Mouse (Mus musculus): ENCODE measurements around the gene Gm10720. TPM values are rescaled to one million over a fixed set of nuclear protein-coding genes. Genes with fewer than 3 reads are reported as not detected.
"Not testable (repeated sequence)": the region's sequence is repeated elsewhere in the genome, so short reads cannot be mapped to it uniquely, and the experiment has no call there.

The Gm10720 gene
- polyA plus RNA-seq, 1 experiment from 2014 or later, result not detected

DNA sequence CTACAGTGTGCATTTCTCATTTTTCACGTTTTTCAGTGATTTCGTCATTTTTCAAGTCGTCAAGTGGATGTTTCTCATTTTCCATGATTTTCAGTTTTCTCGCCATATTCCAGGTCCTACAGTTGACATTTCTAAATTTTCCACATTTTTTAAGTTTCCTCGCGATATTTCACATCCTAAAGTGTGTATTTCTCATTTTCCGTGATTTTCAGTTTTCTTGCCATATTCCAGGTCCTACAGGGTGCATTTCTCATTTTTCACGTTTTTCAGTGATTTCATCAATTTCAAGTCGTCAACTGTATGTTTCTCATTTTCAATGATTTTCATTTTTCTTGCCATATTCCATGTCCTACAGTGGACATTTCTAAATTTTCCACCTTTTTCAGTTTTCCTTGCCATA is 1.7 kb downstream of the Gm10720 start, which contains the start of gene Gm10719:
Gene Gm10719 (plus strand): TSS at position 301 of the 400 bp plus-strand sequence.
- not testable (repeated sequence) for H3K4me3 ChIP-seq; ATAC-seq (ENCODE audit: low FRiP score, low read depth); H3K27me3 ChIP-seq; H3K4me2 ChIP-seq (replicated peaks); H3K4me1 ChIP-seq; H3K36me3 ChIP-seq; H3K9ac ChIP-seq (replicated peaks); H3K9me3 ChIP-seq; H3K27ac ChIP-seq (replicated peaks)
- WGBS, result 81% methylated on average over 1 of the region's 9 CpGs

DNA sequence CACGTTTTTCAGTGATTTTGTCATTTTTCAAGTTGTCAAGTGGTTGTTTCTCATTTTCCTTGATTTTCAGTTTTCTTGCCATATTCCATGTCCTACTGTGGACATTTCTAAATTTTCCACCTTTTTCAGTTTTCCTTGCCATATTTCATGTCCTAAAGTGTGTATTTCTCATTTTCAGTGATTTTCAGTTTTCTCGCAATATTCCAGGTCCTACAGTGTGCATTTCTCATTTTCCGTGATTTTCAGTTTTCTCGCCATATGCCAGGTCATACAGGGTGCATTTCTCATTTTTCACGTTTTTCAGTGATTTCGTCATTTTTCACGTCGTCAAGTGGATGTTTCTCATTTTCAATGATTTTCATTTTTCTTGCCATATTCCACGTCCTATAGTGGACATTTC is 3.5 kb downstream of the Gm10720 start:
- 59% methylated on average over 9 of the region's 9 CpGs for WGBS
- not testable (repeated sequence) for ATAC-seq (ENCODE audit: low FRiP score, low read depth); H3K9ac ChIP-seq (replicated peaks); H3K4me3 ChIP-seq; H3K27me3 ChIP-seq; H3K27ac ChIP-seq (replicated peaks); H3K4me1 ChIP-seq; H3K9me3 ChIP-seq; H3K4me2 ChIP-seq (replicated peaks); H3K36me3 ChIP-seq

- H3K9me3 ChIP-seq; H3K4me1 ChIP-seq; H3K27me3 ChIP-seq; H3K4me2 ChIP-seq (replicated peaks); H3K27ac ChIP-seq (replicated peaks); H3K4me3 ChIP-seq; H3K36me3 ChIP-seq; H3K9ac ChIP-seq (replicated peaks): not testable (repeated sequence)
- ATAC-seq (ENCODE audit: low FRiP score, low read depth), result peak; percentile 60
- 75% methylated on average over 17 of the region's 19 CpGs for WGBS
These were observed 4.6 kb downstream of the Gm10720 start for GRCm38 (mm10) chr9:3019835-3020727.

GRCm38 (mm10) chr9:3022316-3023008 is 7.0 kb downstream of the Gm10720 start:
- 77% methylated on average over 11 of the region's 13 CpGs for WGBS
- H3K9ac ChIP-seq (replicated peaks); H3K9me3 ChIP-seq; H3K27ac ChIP-seq (replicated peaks); H3K4me2 ChIP-seq (replicated peaks); ATAC-seq (ENCODE audit: low FRiP score, low read depth); H3K36me3 ChIP-seq; H3K27me3 ChIP-seq; H3K4me1 ChIP-seq; H3K4me3 ChIP-seq: not testable (repeated sequence)

DNA sequence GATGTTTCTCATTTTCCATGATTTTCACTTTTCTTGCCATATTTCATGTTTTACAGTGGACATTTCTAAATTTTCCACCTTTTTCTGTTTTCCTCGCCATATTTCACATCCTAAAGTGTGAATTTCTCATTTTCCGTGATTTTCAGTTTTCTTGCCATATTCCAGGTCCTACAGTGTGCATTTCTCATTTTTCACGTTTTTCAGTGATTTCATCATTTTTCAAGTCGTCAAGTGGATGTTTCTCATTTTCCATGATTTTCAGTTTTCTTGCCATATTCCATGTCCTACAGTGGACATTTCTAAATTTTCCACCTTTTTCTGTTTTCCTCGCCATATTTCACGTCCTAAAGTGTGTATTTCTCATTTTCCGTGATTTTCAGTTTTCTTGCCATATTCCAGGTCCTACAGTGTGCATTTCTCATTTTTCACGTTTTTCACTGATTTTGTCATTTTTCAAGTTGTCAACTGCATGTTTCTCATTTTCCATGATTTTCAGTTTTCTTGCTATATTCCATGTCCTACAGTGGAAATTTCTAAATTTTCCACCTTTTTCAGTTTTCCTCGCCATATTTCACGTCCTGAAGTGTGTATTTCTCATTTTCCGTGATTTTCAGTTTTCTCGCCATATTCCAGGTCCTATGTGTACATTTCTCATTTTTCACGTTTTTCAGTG is 8.0 kb downstream of the Gm10720 start, which contains the start of gene Gm10718:
Gene Gm10718 (plus strand): TSS at position 236 of the 673 bp plus-strand sequence.
- not testable (repeated sequence) for H3K27ac ChIP-seq (replicated peaks); H3K9me3 ChIP-seq; H3K4me1 ChIP-seq; H3K9ac ChIP-seq (replicated peaks); H3K27me3 ChIP-seq; ATAC-seq (ENCODE audit: low FRiP score, low read depth); H3K4me2 ChIP-seq (replicated peaks); H3K4me3 ChIP-seq; H3K36me3 ChIP-seq
- WGBS, result 74% methylated on average over 12 of the region's 13 CpGs

DNA sequence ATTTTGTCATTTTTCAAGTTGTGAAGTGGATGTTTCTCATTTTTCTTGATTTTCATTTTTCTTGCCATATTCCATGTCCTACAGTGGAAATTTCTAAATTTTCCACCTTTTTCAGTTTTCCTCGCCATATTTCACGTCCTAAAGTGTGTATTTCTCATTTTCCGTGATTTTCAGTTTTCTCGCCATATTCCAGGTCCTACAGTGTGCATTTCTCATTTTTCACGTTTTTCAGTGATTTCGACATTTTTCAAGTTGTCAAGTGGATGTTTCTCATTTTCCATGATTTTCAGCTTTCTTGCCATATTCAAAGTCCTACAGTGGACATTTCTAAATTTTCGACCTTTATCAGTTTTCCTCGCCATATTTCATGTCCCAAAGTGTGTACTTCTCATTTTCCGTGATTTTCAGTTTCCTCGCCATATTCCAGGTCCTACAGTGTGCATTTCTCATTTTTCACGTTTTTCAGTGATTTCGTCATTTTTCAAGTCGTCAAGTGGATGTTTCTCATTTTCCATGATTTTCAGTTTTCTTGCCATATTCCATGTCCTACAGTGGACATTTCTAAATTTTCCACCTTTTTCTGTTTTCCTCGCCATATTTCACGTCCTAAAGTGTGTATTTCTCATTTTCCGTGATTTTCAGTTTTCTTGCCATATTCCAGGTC is 8.7 kb downstream of the Gm10720 start:
- ATAC-seq (ENCODE audit: low FRiP score, low read depth); H3K9me3 ChIP-seq; H3K9ac ChIP-seq (replicated peaks); H3K27me3 ChIP-seq; H3K4me3 ChIP-seq; H3K4me1 ChIP-seq; H3K4me2 ChIP-seq (replicated peaks); H3K27ac ChIP-seq (replicated peaks); H3K36me3 ChIP-seq: not testable (repeated sequence)
- whole genome bisulfite sequencing, result 79% methylated on average over 16 of the region's 16 CpGs

DNA sequence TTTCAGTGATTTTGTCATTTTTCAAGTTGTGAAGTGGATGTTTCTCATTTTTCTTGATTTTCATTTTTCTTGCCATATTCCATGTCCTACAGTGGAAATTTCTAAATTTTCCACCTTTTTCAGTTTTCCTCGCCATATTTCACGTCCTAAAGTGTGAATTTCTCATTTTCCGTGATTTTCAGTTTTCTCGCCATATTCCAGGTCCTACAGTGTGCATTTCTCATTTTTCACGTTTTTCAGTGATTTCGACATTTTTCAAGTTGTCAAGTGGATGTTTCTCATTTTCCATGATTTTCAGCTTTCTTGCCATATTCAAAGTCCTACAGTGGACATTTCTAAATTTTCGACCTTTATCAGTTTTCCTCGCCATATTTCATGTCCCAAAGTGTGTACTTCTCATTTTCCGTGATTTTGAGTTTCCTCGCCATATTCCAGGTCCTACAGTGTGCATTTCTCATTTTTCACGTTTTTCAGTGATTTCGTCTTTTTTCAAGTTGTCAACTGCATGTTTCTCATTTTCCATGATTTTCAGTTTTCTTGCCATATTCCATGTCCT is 9.5 kb downstream of the Gm10720 start, which contains the start of gene Gm10717:
Gene Gm10717 (plus strand): TSS at position 506 of the 556 bp plus-strand sequence.
- not testable (repeated sequence) for H3K27me3 ChIP-seq; H3K9me3 ChIP-seq; H3K9ac ChIP-seq (replicated peaks); H3K36me3 ChIP-seq; H3K4me3 ChIP-seq; H3K4me2 ChIP-seq (replicated peaks); ATAC-seq (ENCODE audit: low FRiP score, low read depth); H3K4me1 ChIP-seq; H3K27ac ChIP-seq (replicated peaks)
- WGBS, result 69% methylated on average over 12 of the region's 12 CpGs

DNA sequence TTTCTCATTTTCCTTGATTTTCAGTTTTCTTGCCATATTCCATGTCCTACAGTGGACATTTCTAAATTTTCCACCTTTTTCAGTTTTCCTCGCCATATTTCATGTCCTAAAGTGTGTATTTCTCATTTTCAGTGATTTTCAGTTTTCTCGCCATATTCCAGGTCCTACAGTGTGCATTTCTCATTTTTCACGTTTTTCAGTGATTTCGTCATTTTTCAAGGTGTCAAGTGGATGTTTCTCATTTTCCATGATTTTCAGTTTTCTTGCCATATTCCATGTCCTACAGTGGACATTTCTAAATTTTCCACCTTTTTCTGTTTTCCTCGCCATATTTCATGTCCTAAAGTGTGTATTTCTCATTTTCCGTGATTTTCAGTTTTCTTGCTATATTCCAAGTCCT is 10.2 kb downstream of the Gm10720 start:
- not testable (repeated sequence) for H3K9ac ChIP-seq (replicated peaks); H3K4me1 ChIP-seq; ATAC-seq (ENCODE audit: low FRiP score, low read depth); H3K4me2 ChIP-seq (replicated peaks); H3K4me3 ChIP-seq; H3K9me3 ChIP-seq; H3K27me3 ChIP-seq; H3K36me3 ChIP-seq; H3K27ac ChIP-seq (replicated peaks)
- 73% methylated on average over 5 of the region's 6 CpGs for WGBS

DNA sequence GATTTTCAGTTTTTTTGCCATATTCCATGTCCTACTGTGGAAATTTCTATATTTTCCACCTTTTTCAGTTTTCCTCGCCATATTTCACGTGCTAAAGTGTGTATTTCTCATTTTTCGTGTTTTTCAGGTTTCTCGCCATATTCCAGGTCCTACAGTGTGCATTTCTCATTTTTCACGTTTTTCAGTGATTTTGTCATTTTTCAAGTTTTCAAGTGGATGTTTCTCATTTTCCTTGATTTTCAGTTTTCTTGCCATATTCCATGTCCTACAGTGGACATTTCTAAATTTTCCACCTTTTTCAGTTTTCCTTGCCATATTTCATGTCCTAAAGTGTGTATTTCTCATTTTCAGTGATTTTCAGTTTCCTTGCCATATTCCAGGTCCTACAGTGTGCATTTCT is 10.7 kb downstream of the Gm10720 start:
- ATAC-seq (ENCODE audit: low FRiP score, low read depth); H3K27me3 ChIP-seq; H3K27ac ChIP-seq (replicated peaks); H3K9ac ChIP-seq (replicated peaks); H3K4me1 ChIP-seq; H3K36me3 ChIP-seq; H3K9me3 ChIP-seq; H3K4me3 ChIP-seq; H3K4me2 ChIP-seq (replicated peaks): not testable (repeated sequence)
- WGBS, result 70% methylated on average over 5 of the region's 5 CpGs

- H3K4me3 ChIP-seq; H3K27ac ChIP-seq (replicated peaks); ATAC-seq (ENCODE audit: low FRiP score, low read depth); H3K27me3 ChIP-seq; H3K9ac ChIP-seq (replicated peaks); H3K4me1 ChIP-seq; H3K9me3 ChIP-seq; H3K4me2 ChIP-seq (replicated peaks); H3K36me3 ChIP-seq: not testable (repeated sequence)
- WGBS, result 68% methylated on average over 9 of the region's 9 CpGs
These were observed 11.3 kb downstream of the Gm10720 start for GRCm38 (mm10) chr9:3026741-3027140.

GRCm38 (mm10) chr9:3027200-3027599 is 11.7 kb downstream of the Gm10720 start:
- not testable (repeated sequence) for H3K36me3 ChIP-seq; H3K4me3 ChIP-seq; H3K4me1 ChIP-seq; H3K4me2 ChIP-seq (replicated peaks); ATAC-seq (ENCODE audit: low FRiP score, low read depth); H3K9ac ChIP-seq (replicated peaks); H3K27me3 ChIP-seq; H3K27ac ChIP-seq (replicated peaks); H3K9me3 ChIP-seq
- 70% methylated on average over 9 of the region's 9 CpGs for WGBS

Data from midbrain, embryonic 12.5 days (tissue).